Mouse (Mus musculus) heart, adult 8-10 months (tissue): ENCODE data around the gene Aqp5. TPM values are rescaled to one million over a fixed set of nuclear protein-coding genes. Genes with fewer than 3 reads are reported as not detected.

ENCODE experiments used
- DNase-seq: peaks from one replicate; pipeline ENCODE4 v3.0.0; 2022; ENCODE audit warnings: low spot score
- total RNA-seq, 4 experiments: library from RNA; stranded (reverse); gene quantifications; 2 replicates each; pipeline ENCODE4 v1.2.4; 2022

The Aqp5 gene
- total RNA-seq, 4 experiments from 2014 or later: 0.26 to 0.57 (median 0.37) TPM; not detected in 1

DNA sequence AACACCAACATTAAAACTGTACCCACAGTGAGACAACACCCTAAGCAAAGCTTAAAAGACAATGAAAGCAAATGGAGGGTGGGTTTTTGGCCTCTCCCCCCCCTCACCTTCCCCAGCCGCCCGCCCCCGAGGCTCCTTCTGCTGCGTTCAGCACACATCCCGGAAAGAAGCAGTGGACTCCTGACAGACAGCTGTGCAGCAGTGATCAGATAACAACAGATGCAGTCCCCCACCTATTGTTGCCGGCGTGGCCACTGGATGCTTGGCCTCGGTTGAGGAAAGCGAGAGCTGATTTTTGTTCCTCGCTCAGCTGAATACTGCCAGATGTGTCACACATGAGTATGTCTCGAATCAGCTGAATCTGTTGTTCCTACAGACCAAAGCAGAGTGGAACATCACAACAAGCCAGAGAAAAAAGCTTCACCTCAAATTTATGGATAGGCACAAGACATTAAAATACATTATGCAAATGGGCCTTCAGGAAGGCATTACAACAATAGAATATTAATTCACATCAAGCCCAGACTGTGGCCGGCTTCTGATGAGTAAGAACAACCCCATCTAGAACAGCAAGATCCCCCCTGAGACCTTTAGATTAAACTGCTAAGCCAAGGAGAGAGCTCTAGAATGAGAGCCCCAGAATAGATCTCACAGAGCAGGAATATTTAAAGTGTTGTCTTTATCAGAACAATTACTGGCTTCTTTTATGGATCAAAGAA, 47.0 kb downstream of the Aqp5 start:
- no peak for DNase-seq

DNA sequence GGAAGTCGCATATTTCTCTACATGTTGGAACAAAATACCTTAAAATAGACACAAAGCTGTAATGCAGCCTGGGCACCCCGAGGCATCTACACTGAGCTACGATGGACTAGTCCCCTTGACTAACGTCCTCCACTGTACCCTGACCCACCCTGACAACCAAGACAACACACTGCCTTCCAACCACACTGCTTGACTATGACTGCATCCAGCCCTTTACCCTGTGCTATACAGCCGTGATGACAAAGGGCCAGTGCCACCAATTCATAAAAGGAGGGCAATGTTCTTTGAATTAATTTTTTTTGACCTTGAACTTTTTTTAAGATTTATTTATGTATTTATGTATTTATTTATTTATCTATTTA, 47.5 kb downstream of the Aqp5 start:
- no peak for DNase-seq

DNA sequence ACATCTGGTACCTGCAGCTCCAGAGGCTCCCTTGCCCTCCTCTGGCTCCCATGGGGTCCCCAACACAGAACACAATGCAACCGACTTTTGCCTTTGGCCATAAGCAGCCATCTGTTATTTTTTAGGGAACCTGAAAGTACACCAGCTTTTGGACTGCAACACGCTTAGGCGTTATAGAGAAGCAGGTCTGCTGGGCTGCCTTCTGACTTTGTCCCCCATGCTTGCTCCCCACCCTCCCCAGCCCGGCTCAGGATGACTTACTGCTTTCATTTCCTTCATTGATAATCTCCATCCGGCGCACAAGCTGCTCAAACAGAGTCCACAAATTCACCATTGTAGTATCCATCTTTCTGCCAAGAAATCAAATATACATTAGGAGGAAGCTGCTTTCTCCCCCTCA, 52.0 kb downstream of the Aqp5 start:
- DNase-seq: no peak

DNA sequence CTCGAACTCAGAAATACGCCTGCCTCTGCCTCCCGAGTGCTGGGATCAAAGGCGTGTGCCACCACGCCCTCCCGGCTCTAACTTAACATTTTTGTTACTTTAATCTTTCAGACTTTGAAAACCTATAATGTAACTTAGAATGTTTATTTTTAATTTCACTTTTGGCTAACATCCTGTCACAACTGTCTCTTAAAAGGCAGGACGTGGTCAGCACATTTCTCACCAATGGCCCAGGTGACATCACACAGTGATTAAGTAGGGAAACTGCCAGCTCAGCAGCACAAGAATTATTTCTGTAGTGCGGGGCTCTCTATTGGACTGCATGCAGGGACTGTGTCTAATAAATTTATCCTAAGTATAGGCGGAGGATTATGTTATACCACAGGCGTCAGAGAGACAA, 53.2 kb downstream of the Aqp5 start:
- no peak for DNase-seq

Other genes with a start within 250 kb of the Aqp5 start
- gene Fmnl3, start 220.3 kb upstream of the Aqp5 start, total RNA-seq: 10 to 100 TPM; 13.2 to 17.9 (median 15.8) TPM
- 100 to 1,000 TPM; 230 to 269 (median 248) TPM for gene Tmbim6, start 197.9 kb upstream of the Aqp5 start, total RNA-seq
- gene Nckap5l, start 133.0 kb upstream of the Aqp5 start, total RNA-seq: 1 to 10 TPM; 3.2 to 5.2 (median 4.4) TPM
- 1 to 10 TPM; 3.0 to 3.4 (median 3.3) TPM for gene Bcdin3d, start 116.1 kb upstream of the Aqp5 start, total RNA-seq
- gene Faim2, start 62.6 kb upstream of the Aqp5 start, total RNA-seq: under 1 TPM in 3 of 4 experiments, not detected in 1; 0.13 to 0.25 (median 0.14) TPM
- not detected for gene Aqp2, start 11.7 kb upstream of the Aqp5 start, total RNA-seq
- under 1 TPM in 2 of 4 experiments, not detected in 2; 0.17 to 0.41 TPM for gene Aqp6, start 10.6 kb downstream of the Aqp5 start, total RNA-seq
- 1 to 10 TPM in 1 of 4 experiments, under 1 TPM in 3; 0.46 to 1.6 (median 0.99) TPM for gene Racgap1, start 60.9 kb downstream of the Aqp5 start, total RNA-seq
- under 1 TPM; 0.14 to 0.56 (median 0.35) TPM for gene Asic1, start 79.6 kb downstream of the Aqp5 start, total RNA-seq
- gene Smarcd1, start 111.3 kb downstream of the Aqp5 start, total RNA-seq: 10 to 100 TPM; 21.7 to 25.8 (median 24.5) TPM
- gene Gm17349, start 114.7 kb downstream of the Aqp5 start, total RNA-seq: 1 to 10 TPM; 2.4 to 3.3 (median 2.9) TPM
- gene Gpd1, start 126.7 kb downstream of the Aqp5 start, total RNA-seq: 10 to 100 TPM; 38.6 to 59.0 (median 49.5) TPM
- gene Cox14, start 134.8 kb downstream of the Aqp5 start, total RNA-seq: 100 to 1,000 TPM; 240 to 284 (median 258) TPM
- 10 to 100 TPM; 17.8 to 23.6 (median 18.1) TPM for gene Cers5, start 182.1 kb downstream of the Aqp5 start, total RNA-seq